In genomic region chr5:92345006-92345405, GRCm38 (mm10) we compare ENCODE assay signal across 21 mouse cellular contexts. TPM values are rescaled to one million over a fixed set of nuclear protein-coding genes. Genes with fewer than 3 reads are reported as not detected.
"Had no signal": no experiment of that assay in that cellular context is flagged by ENCODE, and none has a peak within 500 bp of the region (broad histone marks: within the 10 kb centered on the region; RNA-seq: fewer than 3 reads in every experiment).

No protein-coding gene starts in this region.

- DNase-seq: forebrain, postnatal 0 days; heart, adult 18-20 months; heart, postnatal 10 days; heart, postnatal 36 days; kidney, adult 11 months; kidney, adult 2 months; kidney, adult 9 months; kidney, postnatal 14 days; kidney, postnatal 36 days; liver; liver, embryonic 13.5 days had no signal

- ATAC-seq: forebrain, postnatal 0 days; hindbrain, postnatal 0 days; intestine, embryonic 16.5 days had no signal

RNA-seq across cellular contexts. Expression of gene Cxcl10, which starts 3.7 kb away (rescaled TPM):
- total RNA-seq: heart, adult 8-10 months; hindbrain, postnatal 0 days; layer of hippocampus, adult 2 months; layer of hippocampus, postnatal 10 days; layer of hippocampus, postnatal 25 days; left cerebral cortex, adult 2 months; left cerebral cortex, postnatal 14 days had no signal

RNA-seq across cellular contexts. Expression of gene Art3, which starts 13.4 kb away (rescaled TPM):
- total RNA-seq: hematopoietic stem cell, adult 5-6 weeks had no signal

RNA-seq across cellular contexts. Expression of gene Cxcl9, which starts 17.1 kb away (rescaled TPM):
- total RNA-seq: forebrain, postnatal 0 days; hindbrain, postnatal 0 days; layer of hippocampus, adult 2 months; layer of hippocampus, postnatal 10 days; layer of hippocampus, postnatal 25 days; left cerebral cortex, adult 2 months; left cerebral cortex, postnatal 14 days; left cerebral cortex, postnatal 36 days had no signal
